Mouse (Mus musculus): Measurements from ENCODE around the gene Blzf1.

DNA sequence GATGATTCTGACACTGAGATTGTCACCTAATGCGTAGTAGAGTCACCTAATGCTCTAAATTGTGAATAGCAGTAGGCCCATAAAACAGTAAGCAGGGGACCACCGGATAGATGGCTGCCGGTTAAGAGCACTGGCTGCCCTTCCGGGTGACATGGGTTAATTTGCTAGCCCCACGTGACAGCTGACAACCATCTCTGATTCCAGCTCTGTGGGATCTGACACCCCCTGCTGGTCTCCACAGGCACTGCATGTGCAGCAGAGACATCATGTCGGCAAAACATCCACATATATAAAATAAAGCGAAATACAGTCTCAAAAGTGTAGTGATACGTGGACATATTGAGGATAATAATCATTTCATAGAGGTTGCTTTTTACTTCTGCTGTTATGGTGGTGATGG lies 8.0 kb upstream of the Blzf1 start:
- no peak for TF ChIP-seq POLR2A (IDR thresholded peaks at IDR 0.05; ENCODE audit: borderline replicate concordance, insufficient read depth, low read length)
- TF ChIP-seq CTCF (IDR thresholded peaks at IDR 0.05; ENCODE audit: borderline replicate concordance, insufficient read depth, low read depth, low read length), result peak; percentile 63

Data from cerebellum, adult 2 months (tissue).